Mouse (Mus musculus): ENCODE results near the gene Vmn1r93.
"Not testable (repeated sequence)": the region's sequence is repeated elsewhere in the genome, so short reads cannot be mapped to it uniquely, and the experiment has no call there.

Gene Vmn1r93

GRCm38 (mm10) chr7:20138988-20139387 is at the start of gene Vmn1r93:
Gene Vmn1r93, minus strand, starts transcription at chr7:20139088.
- DNase-seq, result not testable (repeated sequence)

GRCm38 (mm10) chr7:20168277-20168676 is 29.4 kb upstream of the Vmn1r93 start, which contains the start of gene Vmn1r94:
Gene Vmn1r94, minus strand, starts transcription at chr7:20168377.
- not testable (repeated sequence) for DNase-seq

- not testable (repeated sequence) for DNase-seq
Observed at GRCm38 (mm10) chr7:20122479-20122878, 16.4 kb downstream of the Vmn1r93 start, which contains the start of gene Gm16442. Gene Gm16442, minus strand, starts transcription at chr7:20122579.

GRCm38 (mm10) chr7:20099380-20099779 is 39.5 kb downstream of the Vmn1r93 start, which contains the start of gene Vmn1r91:
Gene Vmn1r91, plus strand, starts transcription at chr7:20099680.
- not testable (repeated sequence) for DNase-seq
